Mouse (Mus musculus): ENCODE results near the gene Ambp. TPM values are rescaled to one million over a fixed set of nuclear protein-coding genes. Genes with fewer than 3 reads are reported as not detected.

Gene Ambp
- not detected in 2 replicates for polyA plus RNA-seq (2011; ENCODE audit: insufficient read length, low read depth, missing spikeins)

DNA sequence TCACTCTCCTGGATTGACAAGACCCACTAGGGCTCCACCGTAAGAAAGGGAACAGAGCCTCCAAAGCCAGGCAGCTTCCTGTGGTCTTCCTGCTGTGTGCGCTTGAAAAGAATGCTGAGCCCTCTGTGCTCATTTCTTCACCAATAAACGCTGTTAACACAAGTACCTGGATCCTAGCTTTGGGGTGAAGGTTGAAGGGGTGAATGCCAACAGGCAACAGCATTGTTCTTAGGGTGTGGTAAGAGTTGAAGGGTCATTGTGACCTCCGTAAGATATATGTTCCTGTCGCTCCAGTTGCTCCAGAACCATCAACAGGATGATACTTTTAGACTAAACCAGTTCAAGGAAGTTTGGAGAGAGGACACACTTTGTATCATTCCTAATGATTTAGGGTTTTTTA lies at the start of gene Ambp:
Gene Ambp, minus strand, starts transcription at position 101 of the 400 bp plus-strand sequence.
- 0 out of 2 replicates have a peak, but pooled peaks cover 2% of the 10 kb centered on the region for H3K4me1 ChIP-seq (ENCODE audit: control insufficient read depth, insufficient read depth, low read length)
- no peak within 1 kb of the TSS for H3K27ac ChIP-seq (ENCODE audit: insufficient read depth, low read length)
- no peak within 1 kb of the TSS for H3K4me3 ChIP-seq (ENCODE audit: insufficient read depth, low read length)
- TF ChIP-seq POLR2A (IDR thresholded peaks at IDR 0.05; ENCODE audit: low read depth, low read length) (no peak), CTCF (IDR thresholded peaks at IDR 0.05; ENCODE audit: borderline replicate concordance, insufficient read depth, low read length) (no peak)

DNA sequence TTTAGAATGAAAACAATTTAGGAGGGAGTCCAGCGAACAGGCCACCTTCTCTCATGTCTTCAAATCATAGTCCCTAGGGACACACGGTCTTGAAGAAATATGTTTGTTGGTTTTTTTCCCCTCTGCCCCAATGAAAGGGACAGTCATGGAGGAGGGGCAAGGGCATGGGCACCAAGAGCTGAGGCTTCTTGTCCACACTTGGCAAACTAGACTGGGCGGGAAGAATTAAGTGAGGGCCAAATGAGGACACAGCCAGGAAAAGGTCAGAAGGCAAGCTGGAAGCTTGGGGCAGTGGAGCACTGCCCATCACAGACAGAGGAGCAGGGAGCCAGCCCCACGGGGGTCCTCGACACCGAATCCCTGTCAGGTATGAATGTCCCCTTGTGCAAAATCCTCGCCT lies 49.3 kb upstream of the Ambp start:
- H3K27ac ChIP-seq (ENCODE audit: insufficient read depth, low read length), result no peak overlapping the region
- H3K4me3 ChIP-seq (ENCODE audit: insufficient read depth, low read length), result no peak overlapping the region
- no peak for TF ChIP-seq CTCF (IDR thresholded peaks at IDR 0.05; ENCODE audit: borderline replicate concordance, insufficient read depth, low read length)
- no peak for TF ChIP-seq POLR2A (IDR thresholded peaks at IDR 0.05; ENCODE audit: low read depth, low read length)
- no peaks in the 10 kb centered on the region for H3K4me1 ChIP-seq (ENCODE audit: control insufficient read depth, insufficient read depth, low read length)

DNA sequence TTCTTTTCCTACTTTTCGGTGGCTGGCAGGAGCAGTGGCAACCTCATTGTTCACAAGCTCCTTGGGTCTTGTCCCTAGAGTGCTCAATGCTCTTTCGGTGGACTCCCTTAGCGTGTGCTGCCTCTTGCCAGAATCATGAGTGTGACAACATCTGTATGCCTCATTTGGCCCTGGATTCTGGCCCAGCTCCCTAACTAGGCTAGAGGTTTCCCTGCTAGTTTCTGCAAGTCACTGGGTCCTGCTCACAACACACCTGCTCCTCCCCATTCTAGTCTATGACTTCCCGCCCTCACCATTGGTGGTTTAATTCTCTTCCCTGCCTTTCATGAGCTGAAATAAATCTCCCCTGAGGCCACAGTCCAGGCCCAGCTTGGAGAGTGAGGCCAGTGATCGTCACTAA lies 44.8 kb upstream of the Ambp start:
- Histone ChIP-seq H3K27ac (ENCODE audit: insufficient read depth, low read length) (no peak overlapping the region), H3K4me1 (ENCODE audit: control insufficient read depth, insufficient read depth, low read length) (no peaks in the 10 kb centered on the region), H3K4me3 (ENCODE audit: insufficient read depth, low read length) (no peak overlapping the region)
- TF ChIP-seq CTCF (IDR thresholded peaks at IDR 0.05; ENCODE audit: borderline replicate concordance, insufficient read depth, low read length) (no peak), POLR2A (IDR thresholded peaks at IDR 0.05; ENCODE audit: low read depth, low read length) (no peak)

DNA sequence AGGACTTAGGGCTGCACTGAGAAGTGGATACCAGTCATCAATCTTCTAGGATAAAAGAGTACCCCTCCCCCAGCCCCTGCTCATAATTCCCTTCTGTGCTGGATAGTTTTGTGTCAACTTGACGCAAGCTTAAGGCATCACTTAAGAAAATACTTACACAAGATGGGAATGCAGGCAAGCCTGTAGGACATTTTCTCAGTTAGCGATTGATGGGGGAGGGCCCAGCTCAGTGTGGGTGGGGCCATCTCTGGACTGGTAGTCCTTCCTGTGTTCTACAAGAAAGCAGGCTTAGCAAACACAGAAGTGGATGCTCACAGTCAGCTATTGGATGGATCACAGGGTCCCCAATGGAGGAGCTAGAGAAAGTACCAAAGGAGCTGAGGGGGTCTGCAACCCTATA lies 39.8 kb upstream of the Ambp start:
- Histone ChIP-seq H3K4me3 (ENCODE audit: insufficient read depth, low read length) (no peak overlapping the region), H3K4me1 (ENCODE audit: control insufficient read depth, insufficient read depth, low read length) (no peaks in the 10 kb centered on the region), H3K27ac (ENCODE audit: insufficient read depth, low read length) (no peak overlapping the region)
- TF ChIP-seq POLR2A (IDR thresholded peaks at IDR 0.05; ENCODE audit: low read depth, low read length) (no peak), CTCF (IDR thresholded peaks at IDR 0.05; ENCODE audit: borderline replicate concordance, insufficient read depth, low read length) (no peak)

DNA sequence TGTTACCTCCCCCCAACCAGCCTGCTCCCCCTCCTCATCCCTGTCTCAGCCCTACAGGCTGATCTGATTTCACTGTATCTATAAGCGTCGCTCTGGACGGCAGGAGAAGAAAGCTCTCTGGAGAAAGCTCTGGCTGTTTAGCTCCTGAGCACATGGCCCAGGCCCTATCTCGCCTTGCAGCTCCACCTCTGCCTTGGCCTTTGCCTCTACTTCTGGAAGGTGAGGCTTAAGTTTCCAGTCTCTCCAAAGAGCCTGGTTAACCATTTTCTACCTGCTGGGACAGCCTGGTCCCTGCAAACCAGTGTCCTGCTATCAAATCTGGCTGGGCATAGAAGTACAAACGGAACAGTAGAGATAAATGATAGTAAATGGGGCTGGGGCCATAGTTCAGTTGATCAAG lies 37.0 kb upstream of the Ambp start:
- Histone ChIP-seq H3K4me1 (ENCODE audit: control insufficient read depth, insufficient read depth, low read length) (no peaks in the 10 kb centered on the region), H3K27ac (ENCODE audit: insufficient read depth, low read length) (no peak overlapping the region), H3K4me3 (ENCODE audit: insufficient read depth, low read length) (no peak overlapping the region)
- no peak for TF ChIP-seq CTCF (IDR thresholded peaks at IDR 0.05; ENCODE audit: borderline replicate concordance, insufficient read depth, low read length)
- no peak for TF ChIP-seq POLR2A (IDR thresholded peaks at IDR 0.05; ENCODE audit: low read depth, low read length)

DNA sequence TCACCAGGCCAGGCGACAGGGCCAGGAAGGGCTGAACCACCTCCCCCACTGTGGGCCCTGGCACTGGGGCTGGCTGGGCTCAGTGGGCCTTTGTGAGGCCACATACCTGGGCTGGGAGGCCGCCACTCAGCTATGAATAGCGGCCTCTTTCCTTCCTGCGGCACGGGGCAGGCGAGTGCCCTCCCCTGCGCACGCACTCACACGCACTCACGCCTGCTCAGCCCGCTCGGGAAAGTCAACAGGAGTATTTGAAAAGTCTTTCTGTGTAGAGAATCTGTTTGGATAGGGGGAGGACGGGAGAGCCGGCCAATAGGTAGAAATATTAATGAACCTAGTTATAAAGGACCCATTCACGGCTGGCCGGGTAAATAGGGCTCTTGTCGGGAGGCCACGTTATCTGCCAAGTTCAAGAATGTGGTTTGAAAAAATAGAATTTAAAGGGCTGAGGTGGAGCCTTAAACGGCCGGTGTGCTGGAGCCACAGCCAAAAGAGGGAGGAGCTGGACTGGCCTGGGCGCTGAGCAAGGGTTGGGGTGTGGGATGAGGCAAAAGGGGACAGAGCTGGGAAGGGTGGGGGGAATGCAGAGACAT lies 31.8 kb upstream of the Ambp start:
- no peak overlapping the region for H3K27ac ChIP-seq (ENCODE audit: insufficient read depth, low read length)
- TF ChIP-seq POLR2A (IDR thresholded peaks at IDR 0.05; ENCODE audit: low read depth, low read length), result no peak
- no peak for TF ChIP-seq CTCF (IDR thresholded peaks at IDR 0.05; ENCODE audit: borderline replicate concordance, insufficient read depth, low read length)
- H3K4me3 ChIP-seq (ENCODE audit: insufficient read depth, low read length), result no peak overlapping the region
- H3K4me1 ChIP-seq (ENCODE audit: control insufficient read depth, insufficient read depth, low read length), result no peaks in the 10 kb centered on the region

DNA sequence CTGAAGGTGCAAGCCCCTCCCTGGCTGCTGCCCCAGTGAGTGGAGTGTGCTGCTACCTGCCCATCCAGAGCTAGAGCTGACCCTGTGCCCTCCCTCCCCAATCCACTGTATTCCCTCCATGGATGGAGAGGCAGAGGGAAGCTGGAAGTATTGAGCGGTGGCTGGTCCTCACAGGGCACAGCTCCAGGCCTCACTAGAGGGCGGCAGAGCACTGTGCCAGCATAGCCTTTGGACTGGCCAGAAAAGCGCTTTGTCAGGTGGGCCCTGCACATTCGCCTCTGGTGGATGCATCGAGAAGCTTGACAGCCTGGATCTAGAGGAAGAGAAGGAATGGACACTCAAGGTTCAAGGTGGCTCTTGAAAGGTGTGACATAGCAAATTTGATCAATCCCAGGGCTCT lies 27.0 kb upstream of the Ambp start:
- TF ChIP-seq CTCF (IDR thresholded peaks at IDR 0.05; ENCODE audit: borderline replicate concordance, insufficient read depth, low read length), result peak; percentile 97
- no peak for TF ChIP-seq POLR2A (IDR thresholded peaks at IDR 0.05; ENCODE audit: low read depth, low read length)
- Histone ChIP-seq H3K27ac (ENCODE audit: insufficient read depth, low read length) (no peak overlapping the region), H3K4me1 (ENCODE audit: control insufficient read depth, insufficient read depth, low read length) (no peaks in the 10 kb centered on the region), H3K4me3 (ENCODE audit: insufficient read depth, low read length) (no peak overlapping the region)

DNA sequence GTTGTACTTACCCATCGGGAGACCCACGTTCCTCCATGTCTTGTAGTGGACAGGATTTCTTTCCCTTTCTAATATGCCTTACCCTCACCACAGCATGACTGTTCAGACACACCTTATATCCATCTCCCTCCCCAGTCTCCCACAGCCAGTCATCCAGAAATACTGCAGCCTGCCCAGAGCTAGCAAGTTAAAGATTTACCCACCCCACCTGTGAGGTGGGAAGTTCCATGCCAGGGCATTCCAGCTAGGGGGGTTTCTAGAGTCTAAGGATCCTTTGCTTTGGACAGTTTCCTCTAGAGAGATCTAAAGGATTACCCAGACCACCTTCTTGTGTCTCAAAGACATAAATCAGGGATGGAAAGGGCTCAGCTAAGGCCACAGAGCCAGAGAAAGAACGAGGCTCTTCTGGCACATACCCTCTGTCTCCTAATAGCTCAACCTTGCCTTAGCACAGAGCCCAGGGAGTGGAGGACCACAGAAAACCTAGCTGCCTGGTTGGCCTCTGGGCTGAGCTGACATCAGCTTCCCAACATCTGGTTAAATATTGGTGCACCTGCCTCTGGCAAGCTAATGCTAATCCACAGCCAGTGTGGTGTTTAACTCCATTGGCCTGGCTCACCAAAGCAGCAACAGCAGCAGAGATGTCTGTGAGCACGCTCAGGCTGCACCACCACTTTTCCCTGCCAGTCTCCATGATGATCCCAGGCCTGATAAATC lies 17.5 kb upstream of the Ambp start, which contains the start of gene Kif12:
Gene Kif12, minus strand, starts transcription at position 163 of the 717 bp plus-strand sequence.
- Histone ChIP-seq H3K27ac (ENCODE audit: insufficient read depth, low read length) (no peak within 1 kb of the TSS), H3K4me3 (ENCODE audit: insufficient read depth, low read length) (no peak within 1 kb of the TSS), H3K4me1 (ENCODE audit: control insufficient read depth, insufficient read depth, low read length) (no peaks in the 10 kb centered on the region)
- TF ChIP-seq POLR2A (IDR thresholded peaks at IDR 0.05; ENCODE audit: low read depth, low read length), result no peak
- TF ChIP-seq CTCF (IDR thresholded peaks at IDR 0.05; ENCODE audit: borderline replicate concordance, insufficient read depth, low read length), result no peak

DNA sequence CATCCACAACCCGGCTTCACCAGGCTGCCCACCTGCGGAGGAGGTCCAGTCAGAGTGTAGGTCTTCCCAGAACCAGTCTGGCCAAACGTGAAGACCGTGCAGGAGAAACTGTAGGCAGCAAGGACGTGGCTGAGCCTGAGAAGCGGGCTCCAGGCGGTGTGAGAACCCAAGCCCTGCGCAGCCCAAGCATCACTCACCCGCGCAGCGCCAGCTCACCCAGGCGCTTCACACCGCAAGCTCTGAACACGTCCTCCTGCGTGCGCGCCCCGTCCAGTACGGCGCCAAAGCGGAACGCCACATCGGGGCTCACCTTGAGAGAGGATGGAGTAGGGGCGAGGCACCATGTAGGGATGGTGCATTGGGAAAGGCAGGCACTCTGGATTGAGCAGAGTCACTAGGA lies 16.5 kb upstream of the Ambp start:
- Histone ChIP-seq H3K27ac (ENCODE audit: insufficient read depth, low read length) (no peak overlapping the region), H3K4me1 (ENCODE audit: control insufficient read depth, insufficient read depth, low read length) (no peaks in the 10 kb centered on the region), H3K4me3 (ENCODE audit: insufficient read depth, low read length) (no peak overlapping the region)
- TF ChIP-seq CTCF (IDR thresholded peaks at IDR 0.05; ENCODE audit: borderline replicate concordance, insufficient read depth, low read length), result no peak
- no peak for TF ChIP-seq POLR2A (IDR thresholded peaks at IDR 0.05; ENCODE audit: low read depth, low read length)

DNA sequence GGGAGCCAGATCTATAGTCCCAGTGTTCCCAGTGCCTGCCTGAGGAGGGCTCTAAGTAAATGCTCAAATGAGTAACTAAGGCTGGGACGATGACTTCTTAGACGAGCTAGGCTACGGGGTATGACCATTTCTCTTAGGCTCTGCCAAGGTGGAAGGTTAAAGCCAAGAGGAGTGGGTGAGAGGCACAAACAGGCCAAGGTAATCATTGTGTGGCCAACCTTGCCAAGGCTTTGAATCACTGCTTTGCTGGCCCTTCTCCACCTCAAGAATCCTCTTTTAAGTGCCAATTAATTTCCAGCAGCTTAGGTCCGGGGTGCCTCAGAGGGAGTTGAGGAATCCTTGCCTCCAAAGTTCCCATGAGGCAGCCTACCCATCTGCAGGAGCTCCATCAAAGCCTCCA lies 15.5 kb upstream of the Ambp start:
- TF ChIP-seq CTCF (IDR thresholded peaks at IDR 0.05; ENCODE audit: borderline replicate concordance, insufficient read depth, low read length), result no peak
- Histone ChIP-seq H3K4me3 (ENCODE audit: insufficient read depth, low read length) (no peak overlapping the region), H3K4me1 (ENCODE audit: control insufficient read depth, insufficient read depth, low read length) (no peaks in the 10 kb centered on the region), H3K27ac (ENCODE audit: insufficient read depth, low read length) (no peak overlapping the region)
